Mouse (Mus musculus): Measurements from ENCODE around the gene Lfng. TPM values are rescaled to one million over a fixed set of nuclear protein-coding genes. Genes with fewer than 3 reads are reported as not detected.

The Lfng gene
- total and polyA plus RNA-seq, 3 experiments: not detected

- Histone ChIP-seq H3K4me2 (ENCODE audit: insufficient read depth, low read depth, poor library complexity, severe bottlenecking) (no peak overlapping the region), H3K9ac (ENCODE audit: insufficient read depth, low read depth) (no peak overlapping the region), H3K27ac (ENCODE audit: insufficient read depth, low read depth) (no peak overlapping the region), H3K4me1 (ENCODE audit: control insufficient read depth in 1 of 2, insufficient read depth in 2 of 2) (peaks cover 0 to 4% of the 10 kb centered on the region in 2 experiments; a peak in 1 of 4 replicates), H3K79me2 (replicated peaks; ENCODE audit: control insufficient read depth, extremely low read depth, insufficient read depth, poor library complexity, severe bottlenecking) (no peaks in the 10 kb centered on the region), H3K36me3 (replicated peaks in 1 of 2; ENCODE audit: control insufficient read depth in 1 of 2, insufficient read depth in 1 of 2, low read length in 1 of 2) (no peaks in the 10 kb centered on the region), H3K27me3 (replicated peaks) (peaks cover 90% of the 10 kb centered on the region), H3K9me3 (replicated peaks; ENCODE audit: low read length) (peaks cover 13% of the 10 kb centered on the region), H3K4me3 (replicated peaks in 1 of 3; ENCODE audit: low read depth in 2 of 3, low read length in 2 of 3, poor library complexity in 1 of 3) (no peak overlapping the region)
- TF ChIP-seq BHLHE40 (IDR thresholded peaks at IDR 0.05; ENCODE audit: low read depth, low read length) (no peak), MAX (IDR thresholded peaks at IDR 0.05; ENCODE audit: low read length) (no peak), CHD2 (IDR thresholded peaks at IDR 0.05; ENCODE audit: low read length) (no peak), MAZ (IDR thresholded peaks at IDR 0.05; ENCODE audit: low read depth, low read length) (no peak), NELFE (IDR thresholded peaks at IDR 0.05; ENCODE audit: low read depth, low read length) (no peak), CTCF (conservative IDR thresholded peaks at IDR 0.05 in 1 of 2, IDR thresholded peaks at IDR 0.05 in 1 of 2; ENCODE audit: low read depth in 2 of 2, low read length in 2 of 2) (no peak), TBP (conservative IDR thresholded peaks at IDR 0.05; ENCODE audit: low read depth, low read length) (no peak), MEF2A (IDR thresholded peaks at IDR 0.05; ENCODE audit: borderline replicate concordance, low read depth, low read length) (no peak), ETS1 (conservative IDR thresholded peaks at IDR 0.05; ENCODE audit: low read depth, low read length) (no peak), RAD21 (IDR thresholded peaks at IDR 0.05; ENCODE audit: low read depth, low read length) (no peak), JUN (IDR thresholded peaks at IDR 0.05; ENCODE audit: insufficient read depth, low read depth, low read length) (no peak), MAFK (IDR thresholded peaks at IDR 0.05; ENCODE audit: insufficient replicate concordance, low read length) (no peak), ZC3H11A (IDR thresholded peaks at IDR 0.05; ENCODE audit: low read depth, low read length) (no peak), IRF4 (IDR thresholded peaks at IDR 0.05; ENCODE audit: low read depth, low read length) (no peak), RCOR1 (conservative IDR thresholded peaks at IDR 0.05; ENCODE audit: low read depth, low read length) (no peak), EP300 (IDR thresholded peaks at IDR 0.05; ENCODE audit: low read length) (no peak), ZKSCAN1 (IDR thresholded peaks at IDR 0.05; ENCODE audit: borderline replicate concordance, low read depth, low read length) (no peak), PAX5 (IDR thresholded peaks at IDR 0.05; ENCODE audit: low read length) (no peak), HCFC1 (IDR thresholded peaks at IDR 0.05; ENCODE audit: low read depth, low read length) (no peak), ZMIZ1 (IDR thresholded peaks at IDR 0.05; ENCODE audit: low read depth, low read length) (no peak)
- DNase-seq (ENCODE audit: extremely low read depth): no peak
- dilution Hi-C loops (cut with MboI; ENCODE audit: extremely low pct_ligation_motif_present, extremely low pct_unique_long_range_greater_than_20kb, low sequenced_read_pairs) (no loop called here), in situ Hi-C loops (cut with MboI; ENCODE audit: low pct_ligation_motif_present, low pct_unique_long_range_greater_than_20kb, low sequenced_read_pairs) (no loop called here)
Observed at GRCm38 (mm10) chr5:140607836-140608633, 915 bp downstream of the Lfng start.

GRCm38 (mm10) chr5:140608634-140609015, 1.5 kb downstream of the Lfng start:
- no peak overlapping the region for H3K27ac ChIP-seq (ENCODE audit: insufficient read depth, low read depth)
- no peak overlapping the region for H3K4me3 ChIP-seq (replicated peaks in 1 of 3; ENCODE audit: low read depth in 2 of 3, low read length in 2 of 3, poor library complexity in 1 of 3)
- H3K9me3 ChIP-seq (replicated peaks; ENCODE audit: low read length): peaks cover 12% of the 10 kb centered on the region
- no peak for TF ChIP-seq MEF2A (IDR thresholded peaks at IDR 0.05; ENCODE audit: borderline replicate concordance, low read depth, low read length)
- TF ChIP-seq JUN (IDR thresholded peaks at IDR 0.05; ENCODE audit: insufficient read depth, low read depth, low read length): no peak
- TF ChIP-seq USF2 (conservative IDR thresholded peaks at IDR 0.05; ENCODE audit: low read depth, low read length): no peak
- TF ChIP-seq IRF4 (IDR thresholded peaks at IDR 0.05; ENCODE audit: low read depth, low read length): no peak
- no peak for TF ChIP-seq ZKSCAN1 (IDR thresholded peaks at IDR 0.05; ENCODE audit: borderline replicate concordance, low read depth, low read length)
- TF ChIP-seq HCFC1 (IDR thresholded peaks at IDR 0.05; ENCODE audit: low read depth, low read length): no peak
- TF ChIP-seq NRF1 (IDR thresholded peaks at IDR 0.05; ENCODE audit: low read depth, low read length): no peak
- no peak for TF ChIP-seq UBTF (IDR thresholded peaks at IDR 0.05; ENCODE audit: low read depth, low read length)
- TF ChIP-seq GABPA (IDR thresholded peaks at IDR 0.05; ENCODE audit: insufficient replicate concordance, low read depth, low read length): no peak
- no peak for TF ChIP-seq POLR2A (IDR thresholded peaks at IDR 0.05; ENCODE audit: low read depth, low read length)
- no peak for TF ChIP-seq ELF1 (IDR thresholded peaks at IDR 0.05; ENCODE audit: low read depth, low read length)
- TF ChIP-seq MAX (IDR thresholded peaks at IDR 0.05; ENCODE audit: low read length): no peak
- no peak for TF ChIP-seq MAZ (IDR thresholded peaks at IDR 0.05; ENCODE audit: low read depth, low read length)
- TF ChIP-seq TCF12 (IDR thresholded peaks at IDR 0.05; ENCODE audit: low read depth, low read length): no peak
- no peak for TF ChIP-seq CHD2 (IDR thresholded peaks at IDR 0.05; ENCODE audit: low read length)
- no peak for TF ChIP-seq E2F4 (IDR thresholded peaks at IDR 0.05; ENCODE audit: insufficient replicate concordance, low read depth, low read length)
- TF ChIP-seq ZC3H11A (IDR thresholded peaks at IDR 0.05; ENCODE audit: low read depth, low read length): no peak
- no peak for TF ChIP-seq MAFK (IDR thresholded peaks at IDR 0.05; ENCODE audit: insufficient replicate concordance, low read length)
- TF ChIP-seq MXI1 (IDR thresholded peaks at IDR 0.05; ENCODE audit: low read depth, low read length): no peak
- in situ Hi-C loops (cut with MboI; ENCODE audit: low pct_ligation_motif_present, low pct_unique_long_range_greater_than_20kb, low sequenced_read_pairs): no loop called here
- peaks cover 91% of the 10 kb centered on the region for H3K27me3 ChIP-seq (replicated peaks)
- H3K79me2 ChIP-seq (replicated peaks; ENCODE audit: control insufficient read depth, extremely low read depth, insufficient read depth, poor library complexity, severe bottlenecking): no peaks in the 10 kb centered on the region
- DNase-seq (ENCODE audit: extremely low read depth): no peak
- dilution Hi-C loops (cut with MboI; ENCODE audit: extremely low pct_ligation_motif_present, extremely low pct_unique_long_range_greater_than_20kb, low sequenced_read_pairs): no loop called here
- H3K9ac ChIP-seq (ENCODE audit: insufficient read depth, low read depth): no peak overlapping the region
- H3K4me2 ChIP-seq (ENCODE audit: insufficient read depth, low read depth, poor library complexity, severe bottlenecking): no peak overlapping the region
- no peaks in the 10 kb centered on the region for H3K36me3 ChIP-seq (replicated peaks in 1 of 2; ENCODE audit: control insufficient read depth in 1 of 2, insufficient read depth in 1 of 2, low read length in 1 of 2)
- peaks cover 0 to 4% of the 10 kb centered on the region in 2 experiments; a peak in 1 of 4 replicates for H3K4me1 ChIP-seq (ENCODE audit: control insufficient read depth in 1 of 2, insufficient read depth in 2 of 2)

All from CH12.LX (cell line).